Mouse (Mus musculus): ENCODE measurements around the gene Fas.

DNA sequence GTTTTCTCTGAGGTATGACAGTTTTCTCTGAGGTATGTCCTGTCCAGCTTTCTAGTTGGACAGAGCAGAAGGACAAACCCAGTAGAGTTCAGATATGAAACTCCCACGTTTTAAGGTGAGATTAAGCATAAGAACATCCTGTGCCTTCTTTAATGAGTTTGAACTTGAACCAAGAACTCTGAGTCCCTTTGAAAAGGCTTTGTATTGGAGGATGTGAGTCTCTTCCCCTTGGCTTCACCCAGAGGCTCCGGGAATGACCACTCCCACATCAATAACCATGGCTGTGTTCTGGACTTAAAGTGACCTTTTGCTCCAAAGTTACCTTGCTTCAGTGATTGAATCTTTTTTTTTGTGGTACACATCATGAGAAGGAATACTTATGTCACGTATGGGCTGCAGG lies 37.6 kb downstream of the Fas start:
- TF ChIP-seq CTCF (IDR thresholded peaks at IDR 0.05; ENCODE audit: extremely low read depth, insufficient read length, insufficient replicate concordance, low read depth, low read length) (no peak), POLR2A (IDR thresholded peaks at IDR 0.05; ENCODE audit: low read depth, low read length) (no peak)

Measured in small intestine, adult 2 months (tissue).